Mouse (Mus musculus): ENCODE data around the gene Il12rb1. TPM values are rescaled to one million over a fixed set of nuclear protein-coding genes. Genes with fewer than 3 reads are reported as not detected.

The Il12rb1 gene
- polyA plus RNA-seq, 1 experiment = 53.4 TPM

DNA sequence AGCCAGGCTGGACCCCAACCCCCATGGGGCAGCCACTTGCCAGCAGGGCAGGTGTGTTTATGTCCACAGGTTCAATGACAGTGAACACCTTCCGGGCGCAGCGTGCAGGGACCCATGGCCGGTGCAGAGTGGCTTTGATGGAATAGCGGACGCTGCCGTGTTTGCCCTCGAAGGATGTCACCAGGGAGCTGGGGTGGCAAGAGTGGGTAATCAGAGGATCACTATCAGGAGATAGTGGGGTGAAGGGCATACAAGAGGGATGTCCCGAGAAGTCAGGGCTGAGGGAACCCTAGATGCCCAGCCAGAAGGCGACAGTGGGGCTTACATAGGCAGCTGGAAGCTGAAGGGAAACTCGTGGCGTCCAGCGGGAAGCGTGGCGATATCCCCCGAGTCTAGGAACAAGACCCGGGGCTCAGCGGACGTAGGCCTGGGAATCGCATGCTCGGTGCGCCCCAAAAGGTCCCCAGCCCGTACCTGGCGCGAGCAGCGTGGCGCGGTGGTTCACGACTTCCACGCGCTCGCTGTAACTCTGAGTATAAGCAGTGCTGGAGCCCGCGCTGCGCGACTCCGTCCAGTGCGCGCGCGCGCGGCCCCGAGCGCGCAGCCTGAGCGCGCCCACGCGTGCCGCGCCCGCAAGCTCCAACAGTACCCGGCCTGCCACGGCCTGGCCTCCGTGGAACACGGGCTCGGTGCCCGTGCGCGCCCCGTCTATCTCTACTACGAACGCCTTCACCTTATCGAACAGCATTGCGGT, 30.6 kb downstream of the Il12rb1 start:
- WGBS = 2% methylated on average over 66 of the region's 66 CpGs
- Histone ChIP-seq H3K4me3 (ENCODE audit: control insufficient read depth, insufficient read depth, low read length) (peak overlapping the region; percentile 73), H3K27me3 (ENCODE audit: control insufficient read depth, insufficient read depth, low read length) (no peaks in the 10 kb centered on the region), H3K36me3 (ENCODE audit: control insufficient read depth, insufficient read depth, low read length) (no peaks in the 10 kb centered on the region), H3K27ac (ENCODE audit: control insufficient read depth, insufficient read depth, low read length) (peak overlapping the region; percentile 83), H3K4me1 (replicated peaks; ENCODE audit: control insufficient read depth, insufficient read depth, low read length) (peaks cover 17% of the 10 kb centered on the region)
- no peak for DNase-seq
- TF ChIP-seq POLR2A (IDR thresholded peaks at IDR 0.05; ENCODE audit: control insufficient read depth, extremely low read depth, insufficient read depth, low read length, poor library complexity) (no peak), CTCF (IDR thresholded peaks at IDR 0.05; ENCODE audit: borderline replicate concordance, control insufficient read depth, extremely low read depth, insufficient read depth, low read length, poor library complexity) (no peak; the same call in 1 of the 2 replicates)

DNA sequence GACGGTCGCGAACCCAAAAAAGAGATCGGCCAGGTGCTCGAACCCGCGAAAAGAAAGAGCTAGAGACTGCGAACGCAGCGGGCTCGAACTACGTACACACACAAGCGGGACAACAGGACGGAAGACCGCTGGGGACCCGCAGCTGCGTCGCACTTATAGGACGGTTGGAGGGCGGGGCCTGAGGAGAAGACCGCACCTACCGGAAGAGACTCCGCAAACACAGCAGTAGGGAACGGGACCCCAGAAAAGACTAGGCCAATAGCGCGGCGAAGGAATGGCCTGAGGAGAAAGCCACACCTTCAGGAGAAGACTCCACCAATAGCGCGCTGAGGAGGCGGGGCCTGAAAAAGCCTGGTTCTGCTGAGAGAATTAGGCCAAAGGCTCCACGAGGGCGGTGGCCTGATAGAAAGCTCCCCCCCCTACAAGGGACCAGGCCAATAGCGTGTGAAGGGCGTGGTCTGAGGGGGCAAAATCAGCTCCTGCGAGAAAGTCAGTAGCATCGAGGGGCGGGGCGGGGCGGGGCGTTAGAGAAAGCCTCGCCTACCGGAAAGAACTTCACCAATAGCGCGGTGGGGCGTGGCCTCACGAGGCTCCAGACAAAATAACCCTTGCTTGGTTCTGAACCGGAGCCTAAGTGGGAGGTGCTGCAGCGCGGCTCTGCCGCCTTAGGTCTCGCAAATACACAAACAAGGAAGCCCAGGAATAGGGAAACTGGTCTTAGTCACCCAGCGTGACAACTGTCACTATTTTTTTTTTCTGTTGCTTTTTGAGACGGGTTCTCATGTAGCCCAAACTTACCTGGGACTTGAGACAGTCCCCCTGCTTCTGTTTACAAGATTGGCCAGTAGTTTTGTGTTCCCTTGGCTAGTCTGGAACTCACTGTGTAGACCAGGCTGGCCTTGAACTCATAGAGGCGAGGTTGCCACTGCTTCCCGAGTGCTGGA, 31.4 kb downstream of the Il12rb1 start, which contains the start of gene Arrdc2:
Gene Arrdc2 (minus strand): TSS at position 313 of the 944 bp plus-strand sequence.
- H3K27ac ChIP-seq (ENCODE audit: control insufficient read depth, insufficient read depth, low read length) = peak within 1 kb of the TSS; percentile 83
- no peaks in the 10 kb centered on the region for H3K27me3 ChIP-seq (ENCODE audit: control insufficient read depth, insufficient read depth, low read length)
- no peaks in the 10 kb centered on the region for H3K36me3 ChIP-seq (ENCODE audit: control insufficient read depth, insufficient read depth, low read length)
- DNase-seq = peak; percentile 98
- peaks cover 16% of the 10 kb centered on the region for H3K4me1 ChIP-seq (replicated peaks; ENCODE audit: control insufficient read depth, insufficient read depth, low read length)
- H3K4me3 ChIP-seq (ENCODE audit: control insufficient read depth, insufficient read depth, low read length) = peak within 1 kb of the TSS; percentile 73
- WGBS = 2% methylated on average over 55 of the region's 55 CpGs
- TF ChIP-seq POLR2A (IDR thresholded peaks at IDR 0.05; ENCODE audit: control insufficient read depth, extremely low read depth, insufficient read depth, low read length, poor library complexity) = peak; percentile 99
- peak; percentile 28; the same call in 1 of the 2 replicates for TF ChIP-seq CTCF (IDR thresholded peaks at IDR 0.05; ENCODE audit: borderline replicate concordance, control insufficient read depth, extremely low read depth, insufficient read depth, low read length, poor library complexity)

DNA sequence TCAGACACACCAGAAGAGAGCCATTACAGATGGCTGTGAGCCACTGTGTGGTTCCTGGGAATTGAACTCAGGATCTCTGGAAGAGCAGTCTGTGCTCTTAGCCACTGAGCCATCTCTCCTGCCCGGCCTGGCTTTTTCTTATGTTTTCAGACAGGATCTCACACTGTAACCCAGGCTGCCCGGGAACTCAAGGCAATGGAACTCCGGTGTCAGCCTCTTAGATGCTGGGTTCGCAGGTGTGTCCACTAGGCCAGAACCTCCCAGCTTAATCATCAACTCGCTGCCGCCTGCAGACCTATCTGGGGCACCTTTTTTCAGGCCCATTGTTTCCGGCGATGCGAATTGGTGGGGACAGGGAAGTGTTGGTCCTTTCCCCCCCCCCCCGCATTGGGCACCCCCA, 32.3 kb downstream of the Il12rb1 start:
- DNase-seq = no peak
- H3K27me3 ChIP-seq (ENCODE audit: control insufficient read depth, insufficient read depth, low read length) = no peaks in the 10 kb centered on the region
- H3K27ac ChIP-seq (ENCODE audit: control insufficient read depth, insufficient read depth, low read length) = no peak overlapping the region
- H3K4me3 ChIP-seq (ENCODE audit: control insufficient read depth, insufficient read depth, low read length) = no peak overlapping the region
- WGBS = 69% methylated on average over 10 of the region's 10 CpGs
- TF ChIP-seq CTCF (IDR thresholded peaks at IDR 0.05; ENCODE audit: borderline replicate concordance, control insufficient read depth, extremely low read depth, insufficient read depth, low read length, poor library complexity) (no peak), POLR2A (IDR thresholded peaks at IDR 0.05; ENCODE audit: control insufficient read depth, extremely low read depth, insufficient read depth, low read length, poor library complexity) (no peak)
- H3K4me1 ChIP-seq (replicated peaks; ENCODE audit: control insufficient read depth, insufficient read depth, low read length) = peaks cover 16% of the 10 kb centered on the region
- H3K36me3 ChIP-seq (ENCODE audit: control insufficient read depth, insufficient read depth, low read length) = no peaks in the 10 kb centered on the region

DNA sequence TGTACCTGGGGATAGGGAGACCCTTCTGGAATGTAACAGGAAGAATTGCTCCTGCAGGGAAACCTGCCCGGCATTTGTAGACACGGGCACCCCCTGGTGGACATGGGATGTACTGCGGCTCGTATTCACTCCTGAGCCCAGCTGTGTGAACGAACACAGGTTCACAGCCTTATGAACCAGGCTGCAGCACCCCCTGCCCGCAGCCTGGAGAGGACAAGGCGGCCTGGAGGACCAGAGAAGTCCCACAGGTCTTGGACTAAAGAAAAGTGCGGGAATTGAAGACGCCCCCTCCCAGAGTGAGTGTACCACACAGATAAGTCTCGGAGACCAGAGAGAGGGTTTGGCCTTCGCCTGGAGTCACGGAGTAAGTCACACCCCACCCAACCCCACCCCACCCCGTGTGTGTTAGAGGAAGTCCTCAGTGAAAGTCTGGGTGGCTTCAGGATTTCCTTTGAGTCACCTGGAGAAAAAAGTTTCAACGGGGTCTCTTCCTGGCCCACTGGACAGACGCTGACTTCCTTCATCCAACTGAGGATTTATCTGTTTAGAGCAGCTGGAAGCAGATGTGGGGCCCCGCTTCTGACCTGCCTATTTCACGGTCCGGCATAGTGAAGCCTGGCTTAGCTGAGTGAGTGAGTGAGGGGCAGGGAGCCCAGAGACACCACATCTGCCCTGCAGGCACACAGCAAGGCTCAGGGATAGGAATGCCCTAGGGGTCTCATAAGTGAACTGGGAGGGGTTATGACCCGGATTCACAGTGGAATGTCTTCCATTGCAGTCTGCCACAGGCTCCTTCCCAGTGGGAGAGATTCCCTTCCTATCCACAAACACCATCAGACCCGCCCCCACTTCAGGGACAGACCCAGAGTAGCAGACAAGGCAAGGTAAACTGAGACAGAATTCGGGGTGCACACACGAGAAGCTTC, 33.2 kb downstream of the Il12rb1 start:
- Histone ChIP-seq H3K4me1 (replicated peaks; ENCODE audit: control insufficient read depth, insufficient read depth, low read length) (peaks cover 16% of the 10 kb centered on the region), H3K4me3 (ENCODE audit: control insufficient read depth, insufficient read depth, low read length) (no peak overlapping the region), H3K36me3 (ENCODE audit: control insufficient read depth, insufficient read depth, low read length) (no peaks in the 10 kb centered on the region), H3K27ac (ENCODE audit: control insufficient read depth, insufficient read depth, low read length) (no peak overlapping the region), H3K27me3 (ENCODE audit: control insufficient read depth, insufficient read depth, low read length) (no peaks in the 10 kb centered on the region)
- TF ChIP-seq CTCF (IDR thresholded peaks at IDR 0.05; ENCODE audit: borderline replicate concordance, control insufficient read depth, extremely low read depth, insufficient read depth, low read length, poor library complexity) (peak; percentile 93), POLR2A (IDR thresholded peaks at IDR 0.05; ENCODE audit: control insufficient read depth, extremely low read depth, insufficient read depth, low read length, poor library complexity) (no peak)
- peak; percentile 91 for DNase-seq
- 22% methylated on average over 22 of the region's 22 CpGs for WGBS

DNA sequence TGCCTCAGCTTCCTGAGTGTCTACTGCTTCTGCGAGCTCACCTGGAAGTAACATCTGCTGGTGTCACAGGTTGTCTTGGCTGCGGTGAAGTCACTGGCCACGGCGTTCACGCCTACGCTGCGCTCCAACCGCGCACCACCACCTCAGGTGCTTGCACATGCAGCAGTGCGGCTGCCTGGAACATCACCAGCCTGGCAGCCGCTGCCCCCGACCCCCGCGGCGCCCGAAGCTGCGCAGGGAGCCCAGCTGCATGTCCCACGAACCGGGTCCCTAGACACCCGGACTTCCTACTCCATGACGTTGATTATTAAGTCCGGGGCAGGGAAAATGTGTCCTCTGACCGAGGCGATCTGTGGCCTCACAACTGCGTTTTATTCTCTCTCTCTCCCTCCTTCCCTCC, 34.2 kb downstream of the Il12rb1 start:
- Histone ChIP-seq H3K27ac (ENCODE audit: control insufficient read depth, insufficient read depth, low read length) (no peak overlapping the region), H3K4me1 (replicated peaks; ENCODE audit: control insufficient read depth, insufficient read depth, low read length) (peaks cover 16% of the 10 kb centered on the region), H3K4me3 (ENCODE audit: control insufficient read depth, insufficient read depth, low read length) (no peak overlapping the region), H3K36me3 (ENCODE audit: control insufficient read depth, insufficient read depth, low read length) (no peaks in the 10 kb centered on the region), H3K27me3 (ENCODE audit: control insufficient read depth, insufficient read depth, low read length) (no peaks in the 10 kb centered on the region)
- DNase-seq = no peak
- 93% methylated on average over 25 of the region's 25 CpGs for WGBS
- TF ChIP-seq POLR2A (IDR thresholded peaks at IDR 0.05; ENCODE audit: control insufficient read depth, extremely low read depth, insufficient read depth, low read length, poor library complexity) = no peak
- no peak for TF ChIP-seq CTCF (IDR thresholded peaks at IDR 0.05; ENCODE audit: borderline replicate concordance, control insufficient read depth, extremely low read depth, insufficient read depth, low read length, poor library complexity)

All from thymus, adult 2 months (tissue).